Mouse (Mus musculus): ENCODE measurements around the gene Madcam1.

- TF ChIP-seq POLR2A (IDR thresholded peaks at IDR 0.05; ENCODE audit: extremely low read depth, insufficient read depth, low read length) = no peak
- TF ChIP-seq CTCF (IDR thresholded peaks at IDR 0.05; ENCODE audit: extremely low read depth, insufficient read depth, low read length) = no peak
Measured at GRCm38 (mm10) chr10:79654946-79655395, 9.4 kb upstream of the Madcam1 start.
